Mouse (Mus musculus) urinary bladder, adult 18-20 months (tissue): Measurements from ENCODE around the gene Chuk.

Experiments
- DNase-seq, 2 experiments: peaks; one replicate each; pipeline ENCODE4 v3.0.0; 2022; ENCODE audit warnings: low spot score in 2 of 2, mixed read lengths in 2 of 2

Chuk gene

GRCm38 (mm10) chr19:44107661-44108521, 611 bp upstream of the Chuk start:
- peak in 1 of 2 experiments; percentile 4 for DNase-seq

DNA sequence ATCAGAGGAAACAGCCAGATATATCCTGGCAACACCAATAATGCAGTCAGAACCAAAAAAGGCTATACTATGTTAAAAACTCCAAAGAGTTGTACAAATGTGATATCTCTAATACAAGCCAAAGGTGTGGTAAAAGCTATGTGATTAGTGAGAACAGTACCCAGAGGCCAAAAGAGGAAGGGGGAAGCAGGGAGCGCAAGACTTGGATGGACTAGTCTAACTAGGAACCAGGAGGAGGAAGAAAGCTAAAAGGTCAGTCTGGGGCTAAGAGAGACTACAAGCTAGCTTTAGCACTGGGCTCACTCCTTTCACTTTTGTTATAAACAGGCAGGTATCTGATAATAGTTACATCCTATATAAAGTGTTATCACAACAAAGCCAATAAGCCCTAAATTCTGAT, 2.9 kb downstream of the Chuk start:
- DNase-seq: no peak

DNA sequence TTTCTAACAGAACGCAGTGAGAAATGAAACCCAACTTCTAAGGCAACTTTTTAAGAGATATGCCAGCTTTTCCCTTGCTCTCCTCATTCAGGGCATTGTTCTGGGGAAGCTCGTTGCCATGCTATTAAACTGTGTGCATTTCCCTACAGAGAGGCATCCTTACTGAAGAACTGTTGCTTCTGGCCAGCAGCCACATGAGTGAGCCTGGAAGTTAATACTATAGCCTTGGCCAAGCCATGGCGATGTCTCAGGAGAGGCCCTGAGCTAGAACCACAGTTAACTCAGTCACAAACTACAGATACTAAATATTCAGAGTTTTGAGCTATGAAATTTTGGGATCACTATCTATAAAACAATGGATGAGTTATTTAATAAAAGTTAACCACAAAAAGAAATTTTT, 4.3 kb downstream of the Chuk start:
- no peak for DNase-seq

- DNase-seq: no peak
These were observed 6.4 kb downstream of the Chuk start for GRCm38 (mm10) chr19:44100840-44101239.

- no peak for DNase-seq
These were observed 21.0 kb downstream of the Chuk start for GRCm38 (mm10) chr19:44086278-44086677.

DNA sequence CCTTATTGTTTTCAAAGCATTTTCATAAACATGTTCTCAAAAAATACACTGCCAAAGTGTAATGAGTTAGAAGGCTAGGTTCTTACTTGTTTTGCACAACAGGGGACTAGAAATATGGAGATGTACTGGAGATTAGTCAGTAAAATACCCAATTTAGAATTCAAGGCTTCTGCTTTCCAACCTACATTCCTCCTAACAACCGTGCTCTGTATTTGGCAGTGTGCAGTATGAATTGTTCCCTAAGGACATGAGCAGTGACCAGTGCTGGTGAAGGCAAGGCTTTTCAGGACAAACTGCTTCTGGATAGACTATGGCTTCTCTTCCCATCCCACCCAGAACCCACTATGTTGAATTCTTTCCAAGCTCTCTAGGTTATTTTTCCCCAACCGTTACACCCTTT, 26.4 kb downstream of the Chuk start:
- DNase-seq: no peak

- DNase-seq: no peak
These were observed 27.3 kb downstream of the Chuk start for GRCm38 (mm10) chr19:44080023-44080422.

DNA sequence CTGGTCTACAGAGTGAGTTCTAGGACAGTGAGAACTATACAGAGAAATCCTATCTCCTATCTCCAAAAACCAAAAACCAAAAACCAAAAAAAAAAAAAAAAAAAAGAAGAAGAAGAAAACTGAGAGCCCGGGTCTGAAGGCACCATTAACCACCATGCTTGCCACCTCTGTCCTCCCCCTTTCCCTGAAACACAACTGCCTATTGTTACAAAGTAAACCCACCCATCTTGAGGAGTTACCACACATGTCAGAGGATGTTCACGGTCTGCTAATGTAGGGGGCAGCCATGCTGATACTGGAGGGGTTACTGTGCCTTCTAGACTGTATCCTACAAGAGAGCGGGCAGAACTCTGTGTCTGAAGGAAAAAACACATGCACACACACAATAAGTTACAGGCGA, 30.3 kb downstream of the Chuk start:
- no peak for DNase-seq

GRCm38 (mm10) chr19:44076457-44076856, 30.8 kb downstream of the Chuk start:
- DNase-seq: no peak

DNA sequence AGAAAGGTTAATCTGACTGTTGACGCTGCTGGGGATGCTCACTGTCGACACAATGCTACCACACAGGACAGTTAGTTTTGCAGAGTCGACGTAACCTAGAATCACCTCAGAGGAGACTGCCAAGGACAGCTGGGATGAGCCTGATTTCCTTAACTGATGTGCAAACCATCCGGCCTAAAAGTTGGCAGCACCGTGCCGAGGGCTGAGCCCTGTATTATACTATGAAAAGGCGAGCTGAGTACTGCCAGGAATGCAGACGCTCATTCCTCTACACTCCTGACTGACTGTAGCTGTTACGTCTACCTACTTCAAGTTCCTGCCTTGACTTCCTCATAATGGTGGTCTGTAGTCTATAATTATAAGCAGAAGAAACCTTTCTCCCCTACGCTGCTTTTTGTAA, 32.3 kb downstream of the Chuk start:
- DNase-seq: no peak

GRCm38 (mm10) chr19:44071166-44071565, 36.1 kb downstream of the Chuk start:
- no peak for DNase-seq

- DNase-seq: no peak
These were observed 37.4 kb downstream of the Chuk start for GRCm38 (mm10) chr19:44069914-44070232.

- peak; percentile 83 to 87 for DNase-seq
These were observed 38.0 kb downstream of the Chuk start, which contains the start of gene Erlin1 for GRCm38 (mm10) chr19:44069121-44069913. Erlin1 (minus strand) TSS chr19:44069785.

GRCm38 (mm10) chr19:44068232-44068631, 39.0 kb downstream of the Chuk start:
- no peak for DNase-seq

DNA sequence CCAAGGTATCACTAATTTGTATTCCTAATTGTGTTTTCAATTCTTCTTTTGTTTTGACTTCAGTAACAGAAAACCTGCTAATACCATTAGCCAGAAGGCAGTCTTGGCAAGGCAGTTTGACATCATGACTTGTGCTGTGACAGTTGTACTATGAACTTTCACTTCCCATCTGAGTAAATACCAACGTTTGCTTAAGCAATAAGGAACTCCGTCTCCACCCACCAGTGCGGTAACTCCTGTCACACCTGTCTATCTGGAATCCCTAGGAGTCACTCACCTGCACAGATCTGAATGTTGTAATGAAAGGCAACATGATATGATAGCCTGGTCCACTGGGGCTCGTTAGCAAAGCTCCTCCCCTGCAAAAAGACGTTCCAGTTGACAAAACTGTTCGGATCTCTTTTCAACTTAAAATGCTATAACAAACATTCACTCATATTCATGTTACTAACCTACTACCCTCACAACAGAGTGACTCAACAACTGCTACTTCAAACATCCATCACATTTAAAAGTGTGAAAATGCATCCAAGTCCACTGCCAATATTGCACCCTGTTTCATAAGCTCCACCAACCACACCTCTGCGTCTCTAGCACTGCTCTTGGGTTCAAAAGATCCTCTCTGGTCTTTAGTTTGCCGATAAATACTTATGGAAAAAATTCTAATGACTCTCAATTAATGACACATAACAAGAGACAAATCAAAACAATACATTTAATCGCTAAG, 39.8 kb downstream of the Chuk start:
- peak in 1 of 2 experiments; percentile 31 for DNase-seq

- no peak for DNase-seq
These were observed 42.5 kb downstream of the Chuk start for GRCm38 (mm10) chr19:44064734-44065133.

- DNase-seq: no peak
These were observed 43.5 kb downstream of the Chuk start for GRCm38 (mm10) chr19:44063773-44064172.

GRCm38 (mm10) chr19:44060226-44060625, 47.1 kb downstream of the Chuk start:
- DNase-seq: no peak

GRCm38 (mm10) chr19:44055173-44055826, 52.0 kb downstream of the Chuk start:
- DNase-seq: no peak

DNA sequence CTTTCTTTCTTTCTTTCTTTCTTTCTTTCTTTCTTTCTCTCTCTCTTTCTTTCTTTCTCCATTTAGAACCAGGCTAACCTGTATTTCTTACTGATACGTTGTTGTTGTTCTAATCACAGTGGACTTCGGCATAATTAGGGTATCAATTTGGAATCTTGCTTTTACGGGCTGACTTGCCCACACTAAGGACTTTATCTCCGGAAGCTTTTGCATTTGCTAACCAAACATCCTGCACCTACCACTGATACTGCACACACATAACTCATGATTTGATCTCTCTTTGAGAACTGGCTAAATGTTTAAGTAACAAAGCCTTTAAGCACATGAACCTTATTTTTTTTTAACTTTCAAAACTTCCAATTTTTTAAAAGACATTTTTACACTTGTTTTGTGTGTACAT, 56.9 kb downstream of the Chuk start:
- DNase-seq: no peak

- no peak for DNase-seq
These were observed 58.0 kb downstream of the Chuk start for GRCm38 (mm10) chr19:44049282-44049681.

DNA sequence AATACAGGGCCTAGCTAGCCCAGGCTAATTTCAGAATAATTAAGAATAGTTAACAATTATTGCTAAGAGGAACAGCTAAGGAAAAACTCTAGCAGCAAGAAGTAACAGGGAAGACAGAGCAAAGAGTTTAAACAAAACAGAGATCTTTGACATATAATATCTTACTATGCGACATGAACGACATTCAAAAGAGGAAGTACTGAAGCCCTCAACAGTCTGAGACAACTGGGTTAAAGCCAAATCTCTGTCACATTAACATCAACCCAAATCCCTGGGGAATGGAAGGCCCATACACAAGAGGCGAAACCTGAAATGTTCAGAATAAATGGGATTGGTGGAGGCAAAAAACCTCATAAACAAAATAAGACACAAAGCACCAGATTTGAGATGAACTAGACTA, 61.4 kb downstream of the Chuk start:
- no peak for DNase-seq
